Mouse (Mus musculus) left cerebral cortex, adult 6 months (tissue): ENCODE data around the gene Lrrc51. TPM values are rescaled to one million over a fixed set of nuclear protein-coding genes. Genes with fewer than 3 reads are reported as not detected.

ENCODE experiments used
- long read RNA-seq, 2 experiments: library from polyadenylated mRNA; unstranded; transcript quantifications; one replicate each; pipeline ENCODE4 v2.0.0; 2019 to 2020
- polyA plus RNA-seq: library from polyadenylated mRNA; unstranded; fragments of <200 nt; fragmentation: Nextera tagmentation; gene quantifications from 2 replicates; pipeline ENCODE4 v1.2.3, GENCODE M21; 2021

The Lrrc51 gene
- 11.4 and 12.6 TPM in 2 replicates for polyA plus RNA-seq
- long read RNA-seq, experiment 1, partial matches to known transcripts = 1 of 5 reads
- long read RNA-seq, experiment 1, other reads (novel, unspliced or antisense) = 2 of 5 reads
- long read RNA-seq, experiment 2, partial matches to known transcripts = 2 of 9 reads
- long read RNA-seq, experiment 2, other reads (novel, unspliced or antisense) = 2 of 9 reads

GRCm38 (mm10) chr7:101933751-101934240 lies at the start of gene Lrrc51, which contains the start of gene Numa1:
TSS of gene Lrrc51 (minus strand) at chr7:101933895.
TSS of gene Numa1 (plus strand) at chr7:101934111.

GRCm38 (mm10) chr7:101906287-101906681 lies 27.4 kb downstream of the Lrrc51 start, which contains the start of gene Tomt:
TSS of gene Tomt (minus strand) at chr7:101906359.

GRCm38 (mm10) chr7:101905561-101906286 lies 28.0 kb downstream of the Lrrc51 start, which contains the start of gene Lamtor1:
TSS of gene Lamtor1 (plus strand) at chr7:101905904.

GRCm38 (mm10) chr7:101870629-101871028 lies 63.1 kb downstream of the Lrrc51 start, which contains the start of gene Folr1:
TSS of gene Folr1 (minus strand) at chr7:101870788.

GRCm38 (mm10) chr7:101863415-101863814 lies 70.3 kb downstream of the Lrrc51 start, which contains the start of gene Anapc15:
TSS of gene Anapc15 (plus strand) at chr7:101863715.

Other genes with a start within 250 kb of the Lrrc51 start
- gene Phox2a, start 115.6 kb downstream of the Lrrc51 start, polyA plus RNA-seq = not detected in 2 replicates
- 2.9 and 3.0 TPM in 2 replicates for gene Inppl1, start 95.7 kb downstream of the Lrrc51 start, polyA plus RNA-seq
- gene Folr2, start 76.7 kb downstream of the Lrrc51 start, polyA plus RNA-seq = 0.75 and 0.86 TPM in 2 replicates
- gene Anapc15, start 70.2 kb downstream of the Lrrc51 start, polyA plus RNA-seq = 31.2 and 35.8 TPM in 2 replicates
- 1.3 and 1.7 TPM in 2 replicates for gene Folr1, start 63.1 kb downstream of the Lrrc51 start, polyA plus RNA-seq
- gene Lamtor1, start 28.0 kb downstream of the Lrrc51 start, polyA plus RNA-seq = 221 and 286 TPM in 2 replicates
- gene Tomt, start 27.5 kb downstream of the Lrrc51 start, polyA plus RNA-seq = 0.13 TPM in 1 of 2 replicates, not detected in the other
- gene Numa1, start 216 bp upstream of the Lrrc51 start, polyA plus RNA-seq = 17.9 and 28.2 TPM in 2 replicates
- 0.49 and 0.93 TPM in 2 replicates for gene Il18bp, start 84.8 kb upstream of the Lrrc51 start, polyA plus RNA-seq
- 18.9 and 23.6 TPM in 2 replicates for gene Rnf121, start 131.6 kb upstream of the Lrrc51 start, polyA plus RNA-seq
- 3.1 and 3.3 TPM in 2 replicates for gene Xndc1, start 131.6 kb upstream of the Lrrc51 start, polyA plus RNA-seq
- 0.08 and 0.09 TPM in 2 replicates for gene Xntrpc, start 131.8 kb upstream of the Lrrc51 start, polyA plus RNA-seq
- not detected in 2 replicates for gene Trpc2, start 149.2 kb upstream of the Lrrc51 start, polyA plus RNA-seq
- gene Art1, start 167.8 kb upstream of the Lrrc51 start, polyA plus RNA-seq = 0.14 TPM in 1 of 2 replicates, not detected in the other
- 0.11 TPM in 1 of 2 replicates, not detected in the other for gene Art5, start 175.6 kb upstream of the Lrrc51 start, polyA plus RNA-seq
- gene Chrna10, start 182.9 kb upstream of the Lrrc51 start, polyA plus RNA-seq = 0.42 TPM in 1 of 2 replicates, not detected in the other